Mouse (Mus musculus) liver, embryonic 12.5 days (tissue): ENCODE results near the gene Emc10. TPM values are rescaled to one million over a fixed set of nuclear protein-coding genes. Genes with fewer than 3 reads are reported as not detected.

ENCODE experiments used
- ATAC-seq: fragments of 200-750 bp; cut with Nextera tagmentation; 2 replicates; pipeline ENCODE4 v1.8.0; 2017; ENCODE audit warnings: moderate number of reproducible peaks, mild to moderate bottlenecking, moderate library complexity
- H3K27ac ChIP-seq: fragments of 300-500 bp; sonication (generic); 2 replicates; pipeline ENCODE4 v1.5.1; 2016; ENCODE audit warnings: mild to moderate bottlenecking
- H3K27me3 ChIP-seq: fragments of 300-500 bp; sonication (generic); replicated peaks from 2 replicates; pipeline ENCODE4 v1.6.1; 2016; ENCODE audit warnings: mild to moderate bottlenecking, moderate library complexity
- H3K36me3 ChIP-seq: fragments of 300-500 bp; sonication (generic); 2 replicates; pipeline ENCODE4 v1.6.1; 2016; ENCODE audit warnings: mild to moderate bottlenecking, moderate library complexity
- H3K4me1 ChIP-seq: fragments of 300-500 bp; sonication (generic); 2 replicates; pipeline ENCODE4 v1.6.1; 2016
- H3K4me2 ChIP-seq: fragments of 300-500 bp; sonication (generic); 2 replicates; pipeline ENCODE4 v1.6.1; 2016; ENCODE audit warnings: mild to moderate bottlenecking, moderate library complexity
- H3K4me3 ChIP-seq: fragments of 300-500 bp; sonication (generic); 2 replicates; pipeline ENCODE4 v1.5.1; 2016; ENCODE audit warnings: mild to moderate bottlenecking, moderate library complexity
- H3K9ac ChIP-seq: fragments of 300-500 bp; sonication (generic); 2 replicates; pipeline ENCODE4 v1.6.1; 2016; ENCODE audit warnings: mild to moderate bottlenecking, moderate library complexity
- H3K9me3 ChIP-seq: fragments of 300-500 bp; sonication (generic); replicated peaks from 2 replicates; pipeline ENCODE4 v1.6.1; 2016; ENCODE audit warnings: mild to moderate bottlenecking, moderate library complexity
- WGBS: fragments of 180-500 bp; shearing (Covaris S2); methylation state at CpG from one replicate; pipeline ENCODE4 v1.1.7; 2016; ENCODE audit not compliant: insufficient replicate concordance; 5-methylcytosine and 5-hydroxymethylcytosine counted together
- polyA plus RNA-seq: library from polyadenylated mRNA; unstranded; fragments of >200 nt; fragmentation: Nextera tagmentation; extraction: Ambion mirVana; gene quantifications from 2 replicates; pipeline ENCODE4 v1.2.1, GENCODE M21; 2016

Emc10 gene
- polyA plus RNA-seq, 1 experiment from 2014 or later, result 70.6 TPM

DNA sequence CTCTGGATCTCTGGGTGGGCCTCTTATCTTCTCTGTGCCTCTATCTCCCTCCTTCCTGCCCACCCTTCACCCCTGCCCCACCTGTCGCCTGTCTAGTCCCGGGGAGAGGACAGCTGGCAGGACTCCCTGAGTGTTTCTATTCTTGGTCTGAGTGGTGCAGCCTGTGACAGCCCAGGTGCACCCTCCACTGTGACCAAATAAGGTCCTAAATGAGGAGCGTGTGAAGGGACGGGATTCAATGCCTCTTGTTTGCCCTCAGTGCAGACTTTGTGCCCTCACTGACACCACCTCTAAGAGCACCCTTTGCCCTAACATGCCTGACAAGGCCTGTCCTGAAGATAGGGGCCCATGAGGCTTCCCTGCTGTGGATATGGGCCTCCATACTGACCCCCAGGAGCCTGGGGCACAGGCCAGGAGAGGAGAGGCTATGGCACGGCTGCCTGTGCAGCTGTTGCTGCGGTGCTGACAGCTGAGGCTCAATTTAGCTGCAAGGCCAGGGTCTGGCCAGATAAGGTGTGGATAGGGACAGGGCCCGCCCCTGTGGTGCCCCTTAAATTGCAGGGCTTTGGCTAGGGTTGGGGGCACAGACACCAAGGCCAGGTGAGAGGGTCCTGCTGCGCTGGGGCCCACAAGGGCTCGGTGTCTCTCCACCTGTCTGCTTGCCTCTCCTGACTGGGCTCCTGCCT is 23.2 kb downstream of the Emc10 start:
- Histone ChIP-seq H3K9ac (peak overlapping the region; percentile 57), H3K36me3 (peaks cover 22% of the 10 kb centered on the region), H3K4me2 (peak overlapping the region; percentile 23; the same call in 1 of the 2 replicates), H3K9me3 (no peaks in the 10 kb centered on the region), H3K27ac (peak overlapping the region; percentile 45), H3K27me3 (peaks cover 51% of the 10 kb centered on the region), H3K4me3 (no peak overlapping the region), H3K4me1 (peaks cover 66% of the 10 kb centered on the region)
- ATAC-seq, result no peak
- 39% methylated on average over 9 of the region's 9 CpGs for WGBS

DNA sequence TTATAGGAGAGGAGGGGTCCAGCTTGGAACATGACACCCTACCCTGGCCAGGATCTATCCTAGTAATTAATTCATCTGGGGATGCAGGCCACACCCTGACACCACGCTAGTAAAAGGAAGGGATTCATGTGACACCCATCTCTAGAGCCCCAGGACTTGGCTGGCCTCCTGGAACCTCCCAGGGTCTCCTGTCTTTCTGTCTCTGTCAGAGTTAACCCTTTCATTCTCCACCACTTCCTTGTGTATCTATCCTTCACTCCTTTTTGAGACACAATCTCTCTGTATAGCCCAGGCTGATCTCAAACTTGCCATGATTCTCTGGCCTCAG is 23.8 kb downstream of the Emc10 start:
- H3K27ac ChIP-seq, result peak overlapping the region; percentile 96
- peaks cover 22% of the 10 kb centered on the region for H3K36me3 ChIP-seq
- H3K9ac ChIP-seq, result 0 out of 2 replicates have a peak overlapping the region, but pooled peaks have one; percentile 57
- H3K4me1 ChIP-seq, result peaks cover 67% of the 10 kb centered on the region
- H3K4me3 ChIP-seq, result no peak overlapping the region
- no peak overlapping the region for H3K4me2 ChIP-seq
- ATAC-seq, result no peak
- WGBS, result 20% methylated on average over 1 of the region's 1 CpGs
- no peaks in the 10 kb centered on the region for H3K9me3 ChIP-seq
- peaks cover 45% of the 10 kb centered on the region for H3K27me3 ChIP-seq

DNA sequence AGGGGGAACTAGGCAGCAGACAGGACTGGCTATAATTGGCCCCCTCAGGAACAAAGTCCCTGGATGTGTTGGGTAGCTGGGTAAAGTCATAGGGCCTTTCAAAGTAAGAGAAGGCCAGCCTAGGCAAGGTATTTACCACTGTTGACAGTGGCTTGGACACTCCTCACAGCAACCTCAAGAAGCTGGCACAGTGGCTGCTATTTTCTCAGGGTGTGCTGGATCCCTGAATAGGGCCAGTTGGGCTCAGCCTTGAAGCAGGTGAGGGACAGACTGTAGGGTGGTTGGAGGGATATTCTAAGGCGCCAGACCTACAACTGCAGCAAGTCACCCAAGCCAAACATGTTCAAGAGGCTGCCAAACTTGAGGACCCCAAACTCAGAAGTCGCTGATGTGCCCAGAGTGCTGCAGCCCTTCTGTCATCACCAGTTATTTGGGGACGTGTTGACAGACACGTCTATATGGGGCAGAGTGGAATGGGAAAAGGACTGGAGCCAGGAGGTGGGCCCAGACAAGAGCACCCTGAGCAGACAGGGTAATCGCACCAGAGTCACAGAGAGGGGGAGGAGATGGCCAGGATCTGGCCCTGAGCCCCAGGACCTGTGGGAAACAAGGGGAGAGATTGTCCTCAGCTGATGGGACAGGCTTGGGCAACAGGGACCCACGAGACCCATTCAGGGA is 24.3 kb downstream of the Emc10 start:
- 0 out of 2 replicates have a peak overlapping the region, but pooled peaks have one; percentile 7 for H3K9ac ChIP-seq
- H3K4me1 ChIP-seq, result peaks cover 72% of the 10 kb centered on the region
- H3K36me3 ChIP-seq, result peaks cover 22% of the 10 kb centered on the region
- no peak overlapping the region for H3K4me2 ChIP-seq
- peaks cover 40% of the 10 kb centered on the region for H3K27me3 ChIP-seq
- H3K9me3 ChIP-seq, result no peaks in the 10 kb centered on the region
- peak overlapping the region; percentile 96 for H3K27ac ChIP-seq
- 44% methylated on average over 6 of the region's 6 CpGs for WGBS
- no peak overlapping the region for H3K4me3 ChIP-seq
- no peak for ATAC-seq

DNA sequence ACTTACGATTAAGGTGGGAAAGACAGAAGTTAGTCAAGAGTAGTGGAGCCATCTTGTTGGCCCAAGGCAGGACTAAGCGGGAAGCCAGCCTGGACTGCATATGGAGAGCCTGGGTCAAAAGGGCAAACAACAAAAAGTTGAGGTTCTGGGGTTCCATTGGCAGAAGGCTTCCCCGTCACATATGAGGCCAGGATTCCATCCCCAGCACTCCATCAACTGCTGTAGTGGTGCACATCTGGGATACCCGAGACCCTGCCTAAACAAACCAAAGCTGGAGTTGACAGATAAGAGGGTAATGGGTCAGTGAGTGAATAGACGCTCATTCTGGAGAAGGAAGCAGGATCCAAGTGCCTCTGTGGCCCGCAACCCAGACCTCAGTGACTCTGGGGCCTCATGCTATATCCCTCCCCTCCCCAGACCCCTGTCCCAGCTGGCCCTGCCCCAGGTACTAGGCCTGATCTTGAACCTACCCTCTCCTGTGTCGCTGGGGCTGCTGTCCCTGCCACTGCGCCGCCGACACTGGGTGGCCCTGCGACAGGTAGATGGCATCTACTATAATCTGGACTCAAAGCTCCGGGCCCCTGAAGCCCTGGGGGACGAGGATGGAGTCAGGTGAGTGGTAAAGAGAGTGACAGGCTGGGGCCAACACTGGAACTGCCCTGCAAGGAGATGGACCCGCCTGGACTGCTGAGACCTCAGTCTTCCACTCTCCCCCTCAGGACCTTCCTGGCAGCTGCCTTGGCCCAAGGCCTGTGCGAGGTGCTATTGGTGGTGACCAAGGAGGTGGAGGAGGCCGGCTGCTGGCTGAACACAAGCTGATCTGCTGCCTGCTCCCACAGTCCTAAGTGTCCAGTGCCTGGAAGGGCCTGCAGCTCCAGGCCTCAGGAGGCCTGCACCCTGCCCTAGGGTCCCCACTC is 25.4 kb downstream of the Emc10 start:
- Histone ChIP-seq H3K4me1 (peaks cover 83% of the 10 kb centered on the region), H3K27me3 (peaks cover 33% of the 10 kb centered on the region), H3K9me3 (no peaks in the 10 kb centered on the region), H3K9ac (peak overlapping the region; percentile 90), H3K4me3 (peak overlapping the region; percentile 85), H3K27ac (peak overlapping the region; percentile 96), H3K36me3 (peaks cover 22% of the 10 kb centered on the region), H3K4me2 (peak overlapping the region; percentile 88)
- 77% methylated on average over 16 of the region's 16 CpGs for WGBS
- ATAC-seq, result no peak

DNA sequence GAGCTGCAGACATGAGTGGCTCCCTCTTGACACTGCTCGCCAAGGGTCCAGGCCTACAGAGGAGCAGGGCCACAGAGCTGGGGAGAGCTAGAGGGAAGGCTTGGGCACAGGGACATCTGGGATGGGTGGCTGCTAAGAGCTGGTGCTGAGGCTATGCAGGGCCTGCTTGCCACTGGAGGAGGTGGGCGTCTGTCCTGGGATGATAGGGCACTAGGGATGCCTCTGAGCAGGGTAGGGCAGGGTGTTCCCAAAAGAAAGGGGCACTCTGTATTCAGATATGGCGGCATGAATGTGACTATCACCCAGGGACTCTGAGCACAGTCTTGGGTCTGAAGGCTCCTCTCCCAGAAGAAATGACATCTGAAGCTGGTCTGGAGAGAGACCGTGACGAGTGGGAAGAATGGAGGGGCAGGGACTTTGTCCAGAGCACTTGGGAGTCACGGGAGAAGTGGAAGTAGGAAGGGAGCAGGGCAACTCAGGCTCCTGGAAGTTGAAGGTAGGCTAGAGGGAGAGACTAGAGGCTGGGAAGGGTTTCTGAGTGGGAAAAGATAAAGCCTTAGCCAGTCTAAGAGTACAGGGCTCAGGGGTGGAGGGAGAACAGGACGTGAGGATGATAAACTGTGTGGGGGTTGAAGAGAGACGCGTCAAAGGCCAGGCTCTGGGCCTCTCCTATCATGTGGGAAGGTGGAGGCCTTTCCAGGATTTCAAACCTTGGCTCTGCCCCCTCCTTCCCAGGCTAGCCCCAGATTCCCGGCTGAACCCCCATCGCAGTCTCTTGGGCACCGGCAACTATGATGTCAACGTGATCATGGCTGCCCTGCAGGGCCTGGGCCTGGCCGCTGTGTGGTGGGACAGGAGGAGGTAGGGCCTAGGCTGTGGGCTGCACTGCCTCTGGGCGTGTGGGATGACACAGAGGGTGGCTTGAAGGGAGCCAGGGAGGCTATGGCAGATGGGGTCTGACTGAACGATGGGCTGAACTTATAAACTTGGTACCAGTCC is 26.4 kb downstream of the Emc10 start:
- Histone ChIP-seq H3K4me2 (peak overlapping the region; percentile 88), H3K27ac (peak overlapping the region; percentile 96), H3K9me3 (no peaks in the 10 kb centered on the region), H3K36me3 (peaks cover 22% of the 10 kb centered on the region), H3K4me1 (peaks cover 92% of the 10 kb centered on the region), H3K9ac (peak overlapping the region; percentile 90), H3K27me3 (peaks cover 31% of the 10 kb centered on the region), H3K4me3 (peak overlapping the region; percentile 85)
- ATAC-seq, result peak; percentile 67
- WGBS, result 48% methylated on average over 16 of the region's 16 CpGs

DNA sequence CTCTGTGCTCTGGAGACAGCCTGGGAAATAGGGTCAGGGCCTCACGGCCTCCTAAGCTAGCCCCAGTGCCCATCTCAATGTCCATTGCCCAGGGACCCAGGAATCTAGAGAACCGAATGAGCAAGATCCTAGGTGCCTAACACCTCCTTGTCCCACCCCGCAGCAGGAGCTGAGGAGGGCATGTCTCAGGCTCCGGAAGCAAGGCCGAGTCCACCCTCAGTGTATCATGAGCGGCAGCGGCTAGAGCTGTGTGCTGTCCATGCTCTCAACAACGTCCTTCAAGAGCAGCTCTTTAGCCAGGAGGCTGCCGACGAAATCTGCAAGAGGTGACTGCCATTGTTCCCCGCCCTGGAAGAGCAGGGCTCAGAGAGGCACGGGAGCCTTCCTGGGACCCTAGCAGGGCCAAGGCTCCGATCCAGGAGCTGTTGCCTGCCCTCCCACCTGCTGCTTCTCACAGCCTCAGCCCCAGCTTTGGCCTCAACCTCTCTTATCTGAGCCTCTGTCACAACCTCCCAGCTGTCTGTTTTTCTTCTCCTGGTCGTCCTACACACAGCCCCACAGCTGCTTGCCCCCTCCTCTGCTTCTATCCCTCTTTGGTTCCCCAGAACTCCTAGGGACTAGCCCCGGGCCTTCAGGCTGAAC is 27.6 kb downstream of the Emc10 start:
- H3K4me3 ChIP-seq, result peak overlapping the region; percentile 85

DNA sequence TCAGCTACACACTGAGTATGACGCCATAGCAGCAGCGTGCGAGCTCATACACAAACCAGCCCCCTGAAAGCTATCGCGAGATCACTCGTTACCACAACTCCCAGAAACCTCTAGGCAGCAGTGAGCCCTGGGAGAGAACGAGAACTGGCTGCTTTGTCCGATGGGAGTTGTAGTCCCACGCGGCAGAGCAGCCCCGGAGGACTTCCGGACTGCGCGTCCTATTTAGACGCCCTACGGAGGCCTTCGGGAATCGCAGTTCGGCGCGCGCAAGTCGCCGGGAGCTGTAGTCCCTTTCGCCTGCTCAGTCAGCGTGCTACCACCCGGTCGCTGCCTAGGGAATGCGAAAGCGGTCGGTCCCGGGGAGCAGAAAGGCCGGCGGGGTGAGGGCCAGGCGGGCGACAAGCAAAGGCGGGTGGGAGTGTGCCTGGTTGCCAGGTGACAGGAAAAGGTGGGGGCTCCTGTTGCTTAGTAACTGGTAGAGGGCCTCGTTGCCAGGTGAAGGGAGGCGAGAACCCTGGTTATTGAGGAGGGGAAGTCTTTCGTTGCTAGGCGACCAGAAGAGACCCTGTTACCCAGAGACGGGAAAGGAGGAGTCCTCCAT is 28.4 kb downstream of the Emc10 start, which contains the start of gene Josd2:
Gene Josd2, plus strand, starts transcription at position 170 of the 601 bp plus-strand sequence.
- WGBS, result under 1% methylated on average over 42 of the region's 42 CpGs
- peak within 1 kb of the TSS; percentile 85 for H3K4me3 ChIP-seq
- peak; percentile 85 for ATAC-seq
- H3K36me3 ChIP-seq, result peaks cover 22% of the 10 kb centered on the region
- H3K4me2 ChIP-seq, result peak within 1 kb of the TSS; percentile 88
- peaks cover 92% of the 10 kb centered on the region for H3K4me1 ChIP-seq
- H3K27me3 ChIP-seq, result peaks cover 32% of the 10 kb centered on the region
- H3K9me3 ChIP-seq, result no peaks in the 10 kb centered on the region
- peak within 1 kb of the TSS; percentile 96 for H3K27ac ChIP-seq
- H3K9ac ChIP-seq, result peak within 1 kb of the TSS; percentile 90

More for the DNA sequence above, 27.6 kb downstream of the Emc10 start:
- Histone ChIP-seq H3K9me3 (no peaks in the 10 kb centered on the region), H3K27ac (peak overlapping the region; percentile 96), H3K9ac (peak overlapping the region; percentile 90), H3K4me2 (peak overlapping the region; percentile 88), H3K36me3 (peaks cover 22% of the 10 kb centered on the region), H3K4me1 (peaks cover 94% of the 10 kb centered on the region), H3K27me3 (peaks cover 31% of the 10 kb centered on the region)
- 45% methylated on average over 15 of the region's 15 CpGs for WGBS
- peak; percentile 40 for ATAC-seq

DNA sequence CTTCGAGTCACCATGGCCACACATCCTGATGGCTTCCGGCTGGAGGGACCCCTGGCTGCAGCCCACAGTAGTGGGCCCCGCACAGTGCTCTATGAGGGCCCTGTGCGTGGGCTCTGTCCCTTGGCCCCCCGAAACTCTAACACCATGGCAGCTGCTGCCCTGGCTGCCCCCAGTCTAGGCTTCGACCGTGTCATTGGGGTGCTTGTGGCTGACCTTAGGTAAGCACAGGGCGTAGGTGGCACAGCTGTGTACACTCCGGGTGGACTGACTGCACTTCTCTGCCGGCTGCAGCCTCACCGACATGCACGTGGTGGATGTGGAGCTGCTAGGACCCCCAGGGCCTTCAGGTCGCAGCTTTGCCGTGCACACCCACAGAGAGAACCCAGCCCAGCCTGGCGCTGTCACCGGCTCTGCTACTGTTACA is 29.4 kb downstream of the Emc10 start:
- H3K36me3 ChIP-seq, result peaks cover 22% of the 10 kb centered on the region
- peak overlapping the region; percentile 88 for H3K4me2 ChIP-seq
- WGBS, result 79% methylated on average over 16 of the region's 16 CpGs
- no peak for ATAC-seq
- 0 out of 2 replicates have a peak overlapping the region, but pooled peaks have one; percentile 35 for H3K9ac ChIP-seq
- no peaks in the 10 kb centered on the region for H3K9me3 ChIP-seq
- H3K27me3 ChIP-seq, result peaks cover 42% of the 10 kb centered on the region
- H3K27ac ChIP-seq, result peak overlapping the region; percentile 65
- H3K4me1 ChIP-seq, result peaks cover 90% of the 10 kb centered on the region
- 0 out of 2 replicates have a peak overlapping the region, but pooled peaks have one; percentile 85 for H3K4me3 ChIP-seq

DNA sequence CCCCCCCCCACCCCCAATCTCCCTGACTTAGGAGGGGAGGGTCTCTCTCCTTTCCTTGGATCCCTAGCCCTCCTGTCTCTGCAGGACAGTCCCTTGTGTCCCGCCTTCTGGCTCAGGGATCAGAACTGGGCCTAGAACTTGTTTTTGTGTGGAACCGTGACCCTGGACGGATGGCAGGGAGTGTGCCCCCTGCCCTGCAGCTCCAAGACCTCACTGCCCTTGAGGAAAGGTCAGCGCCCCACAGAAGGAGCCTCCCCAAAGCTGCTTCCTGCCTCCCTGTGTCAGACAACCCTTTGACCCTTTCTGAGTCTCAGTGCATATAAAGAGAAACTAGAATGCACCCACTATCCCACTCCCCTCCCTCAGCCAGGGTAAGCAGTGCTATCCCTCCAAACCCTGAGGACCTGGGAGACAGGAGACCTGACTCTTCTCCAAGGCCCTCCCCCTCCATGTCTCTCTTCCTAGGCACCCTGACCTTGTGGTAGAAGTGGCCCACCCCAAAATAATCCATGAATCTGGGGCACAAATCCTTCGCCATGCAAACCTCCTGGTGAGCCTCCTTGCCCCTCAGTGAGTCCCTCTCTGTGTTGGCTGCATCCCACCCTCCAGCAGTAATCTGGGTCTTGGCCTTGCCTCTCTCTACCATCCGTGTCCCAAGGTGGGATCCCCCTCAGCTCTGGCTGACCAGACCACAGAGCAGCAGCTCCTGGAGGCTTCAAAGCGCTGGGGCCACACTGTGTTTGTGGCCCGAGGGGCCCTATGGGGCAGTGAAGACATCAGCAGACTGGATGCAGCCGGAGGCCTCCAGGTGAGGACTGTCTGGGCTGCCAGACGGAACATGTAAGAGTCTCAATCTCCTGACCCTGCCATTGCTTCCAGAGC is 30.1 kb downstream of the Emc10 start:
- Histone ChIP-seq H3K36me3 (peaks cover 18% of the 10 kb centered on the region), H3K4me2 (peak overlapping the region; percentile 24), H3K27me3 (peaks cover 49% of the 10 kb centered on the region), H3K9me3 (no peaks in the 10 kb centered on the region), H3K9ac (0 out of 2 replicates have a peak overlapping the region, but pooled peaks have one; percentile 35), H3K27ac (0 out of 2 replicates have a peak overlapping the region, but pooled peaks have one; percentile 33), H3K4me1 (peaks cover 84% of the 10 kb centered on the region), H3K4me3 (no peak overlapping the region)
- ATAC-seq, result no peak
- 74% methylated on average over 10 of the region's 10 CpGs for WGBS
